Mouse (Mus musculus) monocyte, adult 2 months (primary cell): ENCODE data around the gene Gnai1.

ENCODE experiments used
- DNase-seq, 2 experiments: peaks; one replicate each; pipeline ENCODE4 v3.0.0; 2022; ENCODE audit warnings: low spot score in 2 of 2, low read depth in 1 of 2

Gene Gnai1

DNA sequence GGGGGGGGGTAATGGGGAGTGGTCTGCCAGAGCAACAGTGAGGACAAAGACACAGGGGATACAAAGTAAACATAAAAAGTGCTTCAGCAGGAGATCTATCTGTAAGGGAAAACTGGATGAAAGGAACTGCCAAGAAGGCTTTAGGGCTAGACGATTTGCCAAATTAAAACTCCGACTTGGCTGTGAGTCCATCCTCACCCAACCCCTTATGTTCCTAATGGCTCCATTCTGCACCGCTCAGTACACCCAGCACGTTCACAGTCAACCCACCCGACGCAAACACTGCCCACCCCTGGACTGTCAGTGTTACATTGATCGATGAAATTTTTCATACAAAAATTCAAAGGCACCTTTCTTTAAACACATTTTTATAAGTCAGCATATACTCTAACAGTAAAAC is 71.5 kb downstream of the Gnai1 start:
- no peak for DNase-seq

DNA sequence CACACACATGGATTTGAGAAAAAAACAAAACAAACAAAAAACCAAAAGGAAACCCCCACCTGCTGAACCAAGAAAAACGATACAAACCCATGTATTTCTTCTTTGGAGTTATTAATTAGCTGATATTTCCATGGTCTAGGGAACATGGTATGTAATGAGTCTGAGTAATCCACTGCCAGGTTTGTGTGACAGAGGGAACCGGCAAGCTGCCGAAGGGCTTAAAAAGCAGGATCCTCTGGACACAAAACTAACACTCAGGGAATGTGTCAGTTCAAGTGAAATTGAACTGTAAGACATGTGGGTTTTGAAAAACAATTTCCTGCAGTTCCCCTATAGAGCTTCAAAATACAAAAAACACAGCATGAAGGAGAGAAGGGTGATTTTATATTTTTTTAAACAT is 72.1 kb downstream of the Gnai1 start:
- DNase-seq = no peak

DNA sequence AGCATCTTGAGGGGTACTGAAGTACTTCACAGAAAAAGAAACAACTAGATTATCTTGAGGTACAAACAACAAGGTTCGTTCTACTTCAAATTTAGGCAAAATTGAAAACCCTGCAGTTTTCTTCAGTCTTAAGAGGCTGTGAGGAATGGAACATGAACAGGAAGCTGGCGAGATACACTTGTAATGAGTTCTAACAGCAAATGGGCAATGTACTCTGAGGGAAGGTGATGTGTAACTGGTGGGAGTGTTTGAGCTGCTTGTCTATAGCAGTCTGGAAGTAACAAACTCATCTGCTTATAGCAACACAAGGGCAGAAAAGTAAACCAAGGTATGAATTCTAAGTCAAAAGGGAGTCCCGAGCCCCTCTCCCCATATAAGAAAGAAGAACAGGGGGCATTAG is 78.1 kb downstream of the Gnai1 start:
- DNase-seq = no peak

DNA sequence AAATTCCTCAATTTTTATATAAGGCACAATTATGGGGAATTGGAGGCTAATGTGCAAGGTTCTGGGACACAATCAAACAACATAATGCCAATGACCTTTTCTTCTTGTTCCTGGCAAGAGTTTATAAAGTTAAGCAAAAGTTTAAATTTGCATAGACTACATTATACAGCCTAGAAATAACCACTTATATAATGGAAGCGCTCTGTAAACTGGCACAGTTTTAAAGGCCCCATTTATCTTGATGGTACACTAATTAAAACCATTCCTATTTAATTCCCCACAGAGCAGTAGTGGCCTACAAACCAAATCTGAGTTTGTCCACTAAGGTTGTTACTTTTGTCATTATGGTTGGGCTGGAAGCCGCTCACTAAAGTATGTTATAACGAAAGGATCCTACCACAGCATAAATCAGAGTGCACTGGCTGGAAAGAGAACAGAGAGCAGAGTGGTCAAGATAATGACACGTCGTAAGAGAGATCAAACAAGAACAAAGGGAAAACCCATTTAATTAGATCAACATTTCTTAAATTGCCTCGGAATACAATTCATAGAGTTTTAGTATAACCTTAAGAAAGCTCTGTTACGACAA is 85.7 kb downstream of the Gnai1 start:
- DNase-seq = no peak

DNA sequence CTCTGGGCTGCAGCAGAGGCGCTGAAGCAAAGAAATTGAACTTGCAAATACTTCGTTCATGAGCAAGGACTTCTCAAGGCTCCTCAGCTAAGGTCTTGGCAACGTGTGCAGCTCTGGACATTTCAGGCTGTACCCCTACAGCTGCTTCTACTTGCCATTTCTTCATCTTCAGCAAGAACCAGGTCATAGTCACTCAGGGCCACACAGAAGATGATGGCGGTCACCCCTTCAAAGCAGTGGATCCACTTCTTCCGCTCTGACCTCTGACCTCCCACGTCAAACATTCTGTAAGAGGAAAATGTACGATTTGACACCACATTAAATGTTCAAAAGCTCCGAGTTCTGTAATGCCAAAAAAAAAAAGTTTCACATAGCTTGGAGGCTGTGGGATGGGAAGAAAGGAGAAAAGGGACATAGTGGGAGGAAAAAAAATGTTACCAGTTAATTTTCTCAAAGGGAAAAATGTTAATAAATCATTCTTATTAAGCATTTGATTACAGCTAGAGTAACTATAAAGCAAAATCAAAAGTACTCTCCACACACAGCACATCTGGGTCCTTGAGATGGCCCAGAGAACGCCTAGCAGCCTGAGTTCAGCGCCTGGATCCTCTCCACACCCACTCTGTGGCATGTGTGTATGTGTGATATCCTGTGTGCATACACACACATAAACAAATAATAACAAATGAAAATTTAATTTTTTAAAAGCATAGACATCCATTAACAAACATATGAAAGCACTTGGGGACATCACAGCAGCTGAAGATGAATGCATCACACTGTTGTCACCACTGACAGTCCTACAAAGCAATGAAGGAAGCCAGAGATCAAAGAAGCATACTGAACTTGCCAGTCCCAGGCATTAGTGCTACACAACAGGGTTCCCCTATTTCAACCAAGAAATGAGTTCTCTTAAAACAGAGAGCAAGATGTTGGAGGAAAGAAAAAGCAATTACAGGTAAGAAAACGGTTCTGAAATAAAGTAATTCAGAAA is 86.6 kb downstream of the Gnai1 start:
- no peak for DNase-seq

DNA sequence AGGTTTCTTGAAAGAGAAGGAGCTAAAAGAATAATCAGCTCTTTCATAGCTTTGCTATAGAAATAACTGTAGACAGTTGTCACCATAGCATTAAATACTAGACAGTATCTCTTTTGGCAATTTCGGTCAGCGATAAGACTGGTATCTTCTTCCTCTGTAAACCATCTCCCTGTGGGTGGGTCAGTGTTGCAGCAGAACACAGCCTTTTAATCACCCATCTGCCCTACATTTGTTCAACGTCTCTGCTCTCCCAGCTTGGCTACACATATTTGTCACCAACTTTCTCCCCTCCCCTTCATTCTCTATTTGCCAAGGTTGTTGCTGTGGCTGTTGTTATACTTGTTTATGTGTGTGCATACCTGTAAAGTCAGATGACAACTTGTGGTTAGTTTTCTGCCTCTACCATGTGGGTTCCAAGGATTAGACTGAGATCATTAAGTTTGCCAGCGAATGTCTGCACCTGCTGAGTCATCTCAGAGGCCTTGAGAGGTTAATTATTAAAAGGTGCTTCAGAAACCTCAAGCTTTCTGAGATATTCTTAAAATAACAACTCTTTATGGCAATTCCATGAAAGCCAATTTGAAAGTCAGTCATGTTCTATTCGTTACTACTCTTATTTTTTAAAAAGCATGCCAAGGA is 109.7 kb downstream of the Gnai1 start:
- no peak for DNase-seq

DNA sequence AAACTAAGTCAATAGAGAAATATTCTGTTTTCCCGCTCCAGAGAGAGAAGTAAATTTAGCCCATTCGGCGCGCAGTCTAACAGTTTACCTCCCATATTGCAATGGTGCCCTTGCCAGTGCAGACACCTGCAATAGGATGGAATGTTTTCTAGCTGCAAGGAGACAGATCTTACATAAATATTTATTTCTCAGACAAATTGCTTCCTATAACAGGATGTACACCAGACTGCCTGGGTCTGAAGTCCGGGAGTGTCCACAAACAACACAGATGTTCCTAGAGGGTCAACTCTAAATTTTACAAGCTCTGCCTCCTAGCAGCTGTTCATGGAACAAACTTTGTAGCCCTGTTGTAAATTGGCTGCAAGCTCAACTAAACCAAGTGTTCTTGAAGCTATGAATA is 111.0 kb downstream of the Gnai1 start:
- DNase-seq = no peak

DNA sequence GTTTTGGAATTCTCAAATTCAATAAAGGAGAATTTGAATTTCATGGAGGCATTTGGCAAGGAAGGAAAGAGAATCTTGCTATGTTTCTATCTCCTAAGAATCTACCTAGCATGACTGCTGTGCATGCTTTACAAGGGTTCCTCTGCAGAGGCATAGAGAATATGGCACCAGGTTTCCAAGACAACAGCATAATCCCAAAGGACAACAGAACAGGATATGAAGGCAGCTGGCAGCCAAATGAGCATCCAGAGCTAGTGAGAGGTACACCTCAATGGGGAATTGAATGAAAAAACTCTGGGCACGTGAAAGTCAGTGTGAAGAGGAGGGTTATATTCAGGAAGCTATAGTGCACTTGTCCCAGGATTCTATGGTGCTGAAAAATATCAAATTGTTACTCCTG is 130.8 kb downstream of the Gnai1 start:
- DNase-seq = no peak

DNA sequence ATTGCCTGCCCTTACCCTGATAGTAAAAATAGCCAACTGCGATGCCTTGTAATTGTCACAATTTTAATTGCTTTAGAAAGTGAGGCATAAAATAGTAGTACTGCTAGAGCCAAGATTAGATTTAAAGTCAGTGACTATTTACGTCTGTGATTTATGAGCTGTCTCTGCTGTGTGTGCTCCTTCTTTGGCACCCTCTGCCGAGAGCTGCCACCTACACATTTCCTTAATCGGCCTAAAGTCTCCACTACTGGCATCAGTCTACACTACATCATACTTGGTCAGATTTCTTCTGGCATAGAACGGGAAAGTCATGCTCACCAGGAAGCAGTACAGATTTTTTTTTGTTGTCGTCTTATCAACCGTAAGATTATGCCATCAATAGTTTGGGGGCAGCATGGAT is 131.3 kb downstream of the Gnai1 start:
- DNase-seq = no peak

DNA sequence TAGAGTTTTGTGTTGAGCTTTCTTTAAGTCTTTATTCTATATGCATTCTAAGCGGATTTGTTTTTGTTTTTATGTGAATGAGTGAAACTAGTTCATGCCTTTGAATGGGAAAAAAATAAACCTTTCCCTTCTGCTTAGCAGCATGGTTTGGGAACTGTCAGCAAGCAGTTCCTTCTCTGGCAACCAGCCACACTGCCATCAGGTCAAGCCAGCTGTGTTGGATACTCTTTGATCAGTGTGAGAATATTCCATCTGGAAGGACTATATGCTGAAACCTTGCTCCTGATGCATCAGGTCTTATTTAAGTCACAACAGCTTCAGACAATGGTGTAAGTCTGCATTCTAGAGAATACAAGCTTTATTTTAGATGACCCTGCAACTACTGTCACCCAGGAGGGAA is 139.3 kb downstream of the Gnai1 start:
- no peak for DNase-seq

DNA sequence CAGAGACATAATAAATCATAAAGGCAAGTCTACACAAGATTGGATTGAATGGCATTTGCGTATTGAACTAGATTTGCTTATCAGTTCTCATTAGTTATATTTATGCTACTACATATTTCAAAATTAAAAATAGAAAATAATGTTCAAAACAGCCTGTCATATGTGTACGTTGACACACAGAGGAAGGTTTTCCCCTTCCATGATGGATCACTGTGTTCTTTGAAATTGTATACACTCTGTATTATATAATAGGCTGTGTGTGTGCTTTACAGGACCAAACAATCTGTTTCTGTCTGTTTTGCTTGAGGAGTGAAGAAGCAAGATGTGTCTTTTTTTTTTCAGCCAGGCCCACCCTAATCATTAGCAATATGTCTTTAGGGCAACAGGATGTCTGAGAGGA is 141.9 kb downstream of the Gnai1 start:
- DNase-seq = no peak

DNA sequence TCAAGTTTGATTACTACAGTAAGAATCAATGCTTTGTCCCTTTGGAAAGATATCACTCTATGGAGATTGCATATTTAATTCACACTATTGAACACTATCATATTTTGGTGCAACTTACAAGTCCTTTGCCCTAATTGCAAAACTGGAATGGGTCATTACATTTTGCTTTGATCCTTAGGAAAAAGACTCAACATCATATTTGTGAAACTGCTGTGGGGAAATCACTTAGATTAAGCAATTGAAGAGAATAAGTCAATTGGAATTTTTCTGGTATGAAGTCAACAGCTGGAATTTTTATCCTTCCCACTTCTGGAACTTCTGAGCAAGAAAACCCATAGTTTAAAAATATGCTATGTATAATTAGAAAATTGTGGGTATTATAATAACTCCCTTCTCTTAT is 142.3 kb downstream of the Gnai1 start:
- DNase-seq = no peak
